Mouse (Mus musculus) splenic B cell, adult 2 months (primary cell): Measurements from ENCODE around the gene Ccdc87.
"Not testable (repeated sequence)": the region's sequence is repeated elsewhere in the genome, so short reads cannot be mapped to it uniquely, and the experiment has no call there.

ENCODE experiments used
- DNase-seq: peaks from one replicate; pipeline ENCODE4 v3.0.0-alpha.2; 2011; ENCODE audit warnings: low read depth, low spot score
- H3K27me3 ChIP-seq: 2 replicates; pipeline ENCODE4 v1.6.1; 2012; ENCODE audit warnings: mild to moderate bottlenecking, low read length, moderate library complexity, mixed read lengths; ENCODE audit not compliant: control insufficient read depth, poor library complexity, insufficient read depth, severe bottlenecking
- H3K36me3 ChIP-seq: 2 replicates; pipeline ENCODE4 v1.6.1; 2012; ENCODE audit warnings: mild to moderate bottlenecking, low read length, moderate library complexity, mixed read lengths; ENCODE audit not compliant: control insufficient read depth, poor library complexity, insufficient read depth, severe bottlenecking

The Ccdc87 gene

GRCm38 (mm10) chr19:4854552-4855469, 15.6 kb downstream of the Ccdc87 start, which contains the start of gene Ctsf:
TSS of gene Ctsf (plus strand) at chr19:4855130.
- no peaks in the 10 kb centered on the region for H3K36me3 ChIP-seq
- DNase-seq: peak; percentile 13
- no peaks in the 10 kb centered on the region; the same call in 1 of the 2 replicates for H3K27me3 ChIP-seq

- H3K27me3 ChIP-seq: no peaks in the 10 kb centered on the region; the same call in 1 of the 2 replicates
- no peak for DNase-seq
These were observed 16.3 kb downstream of the Ccdc87 start for GRCm38 (mm10) chr19:4855470-4855820.

GRCm38 (mm10) chr19:4855951-4856350, 16.8 kb downstream of the Ccdc87 start:
- Histone ChIP-seq H3K36me3 (no peaks in the 10 kb centered on the region), H3K27me3 (no peaks in the 10 kb centered on the region; the same call in 1 of the 2 replicates)
- DNase-seq: no peak

More at GRCm38 (mm10) chr19:4855470-4855820, 16.3 kb downstream of the Ccdc87 start:
- no peaks in the 10 kb centered on the region for H3K36me3 ChIP-seq

GRCm38 (mm10) chr19:4859081-4859480, 19.9 kb downstream of the Ccdc87 start:
- no peak for DNase-seq
- no peaks in the 10 kb centered on the region for H3K36me3 ChIP-seq

GRCm38 (mm10) chr19:4863048-4863447, 23.9 kb downstream of the Ccdc87 start:
- DNase-seq: no peak
- H3K36me3 ChIP-seq: no peaks in the 10 kb centered on the region
- H3K27me3 ChIP-seq: no peaks in the 10 kb centered on the region; the same call in 1 of the 2 replicates

More at GRCm38 (mm10) chr19:4859081-4859480, 19.9 kb downstream of the Ccdc87 start:
- no peaks in the 10 kb centered on the region; the same call in 1 of the 2 replicates for H3K27me3 ChIP-seq

- DNase-seq: peak; percentile 20
- H3K27me3 ChIP-seq: no peaks in the 10 kb centered on the region
- H3K36me3 ChIP-seq: no peaks in the 10 kb centered on the region
These were observed 26.0 kb downstream of the Ccdc87 start for GRCm38 (mm10) chr19:4865147-4865546.

GRCm38 (mm10) chr19:4874613-4875012, 35.4 kb downstream of the Ccdc87 start:
- not testable (repeated sequence) for H3K27me3 ChIP-seq, DNase-seq, H3K36me3 ChIP-seq

GRCm38 (mm10) chr19:4876241-4876640, 37.1 kb downstream of the Ccdc87 start:
- no peaks in the 10 kb centered on the region for H3K36me3 ChIP-seq
- no peaks in the 10 kb centered on the region for H3K27me3 ChIP-seq
- DNase-seq: no peak

GRCm38 (mm10) chr19:4876755-4877154, 37.6 kb downstream of the Ccdc87 start:
- Histone ChIP-seq H3K27me3 (no peaks in the 10 kb centered on the region), H3K36me3 (no peaks in the 10 kb centered on the region)
- no peak for DNase-seq

- no peaks in the 10 kb centered on the region for H3K27me3 ChIP-seq
- DNase-seq: peak; percentile 5
- H3K36me3 ChIP-seq: no peaks in the 10 kb centered on the region; the same call in 1 of the 2 replicates
These were observed 38.6 kb downstream of the Ccdc87 start, which contains the start of gene Actn3 for GRCm38 (mm10) chr19:4877785-4878184. TSS of gene Actn3 (minus strand) at chr19:4877909.

- peak; percentile 95 for DNase-seq
- Histone ChIP-seq H3K36me3 (no peaks in the 10 kb centered on the region; the same call in 1 of the 2 replicates), H3K27me3 (no peaks in the 10 kb centered on the region)
These were observed 39.5 kb downstream of the Ccdc87 start, which contains the start of gene Zdhhc24 for GRCm38 (mm10) chr19:4878405-4879323. TSS of gene Zdhhc24 (plus strand) at chr19:4878668.

GRCm38 (mm10) chr19:4879324-4879703, 40.1 kb downstream of the Ccdc87 start:
- Histone ChIP-seq H3K27me3 (no peaks in the 10 kb centered on the region), H3K36me3 (no peaks in the 10 kb centered on the region; the same call in 1 of the 2 replicates)
- DNase-seq: no peak

- no peak for DNase-seq
These were observed 44.8 kb downstream of the Ccdc87 start for GRCm38 (mm10) chr19:4883961-4884360.

GRCm38 (mm10) chr19:4889791-4890190, 50.6 kb downstream of the Ccdc87 start:
- no peak for DNase-seq
- Histone ChIP-seq H3K27me3 (no peaks in the 10 kb centered on the region), H3K36me3 (peaks cover 1% of the 10 kb centered on the region; the same call in 1 of the 2 replicates)

More at GRCm38 (mm10) chr19:4883961-4884360, 44.8 kb downstream of the Ccdc87 start:
- Histone ChIP-seq H3K36me3 (peaks cover 1% of the 10 kb centered on the region), H3K27me3 (no peaks in the 10 kb centered on the region)
